Mouse (Mus musculus) embryonic fibroblast, embryonic 13.5 days (primary cell): ENCODE data around the gene Fras1.

Experiments
- CTCF ChIP-seq: IDR thresholded peaks from 2 replicates; pipeline ENCODE4 v1.5.1; 2011; ENCODE audit warnings: mild to moderate bottlenecking, control low read depth, low read length, moderate library complexity, borderline replicate concordance; ENCODE audit not compliant: insufficient read depth
- POLR2A ChIP-seq: IDR thresholded peaks from 2 replicates; pipeline ENCODE4 v1.6.1; 2011; ENCODE audit warnings: low read depth, mild to moderate bottlenecking, control low read depth, low read length, moderate library complexity

GRCm38 (mm10) chr5:96792422-96792821, 418.7 kb downstream of the Fras1 start:
- TF ChIP-seq CTCF (no peak), POLR2A (no peak)
